Mouse (Mus musculus) granulocyte monocyte progenitor cell, adult 5-6 weeks (primary cell): ENCODE data around the gene Iqcf5. TPM values are rescaled to one million over a fixed set of nuclear protein-coding genes. Genes with fewer than 3 reads are reported as not detected.

Experiments
- total RNA-seq, 2 experiments: library from RNA; stranded (forward) in 1 of 2; stranded (reverse) in 1 of 2; fragments of 200-712, 200-1000 nt in 1 of 2; fragments of >200 nt in 1 of 2; fragmentation: Nextera tagmentation in 1 of 2; gene quantifications; 2 replicates each; pipeline ENCODE4 v1.2.3; 2014 to 2017

The Iqcf5 gene
- total RNA-seq, 2 experiments from 2014 or later, result not detected

Other genes with a start within 250 kb of the Iqcf5 start
- 42.4 and 49.8 TPM in 2 replicates for gene Poc1a, start 233.5 kb upstream of the Iqcf5 start, total RNA-seq (2014; fragmentation: Nextera tagmentation)
- 20.4 and 30.3 TPM in 2 replicates for gene Poc1a, start 233.5 kb upstream of the Iqcf5 start, total RNA-seq (2017)
- 44.7 and 46.2 TPM in 2 replicates for gene Dusp7, start 145.9 kb upstream of the Iqcf5 start, total RNA-seq (2014; fragmentation: Nextera tagmentation)
- gene Dusp7, start 145.9 kb upstream of the Iqcf5 start, total RNA-seq (2017), result 13.0 and 14.0 TPM in 2 replicates
- gene Rpl29, start 85.1 kb upstream of the Iqcf5 start, total RNA-seq (2014; fragmentation: Nextera tagmentation), result 2,290 and 2,982 TPM in 2 replicates
- gene Rpl29, start 85.1 kb upstream of the Iqcf5 start, total RNA-seq (2017), result 1,520 and 1,547 TPM in 2 replicates
- 35.0 and 41.7 TPM in 2 replicates for gene Acy1, start 76.3 kb upstream of the Iqcf5 start, total RNA-seq (2014; fragmentation: Nextera tagmentation)
- 34.2 and 54.3 TPM in 2 replicates for gene Acy1, start 76.3 kb upstream of the Iqcf5 start, total RNA-seq (2017)
- gene Abhd14b, start 67.1 kb upstream of the Iqcf5 start, total RNA-seq (2014; fragmentation: Nextera tagmentation), result 17.5 and 26.1 TPM in 2 replicates
- 5.7 and 7.2 TPM in 2 replicates for gene Abhd14b, start 67.1 kb upstream of the Iqcf5 start, total RNA-seq (2017)
- gene Abhd14a, start 66.9 kb upstream of the Iqcf5 start, total RNA-seq (2014; fragmentation: Nextera tagmentation), result 50.3 and 57.3 TPM in 2 replicates
- gene Abhd14a, start 66.9 kb upstream of the Iqcf5 start, total RNA-seq (2017), result 26.0 and 27.0 TPM in 2 replicates
- 4.5 TPM in 2 replicates for gene Pcbp4, start 61.3 kb upstream of the Iqcf5 start, total RNA-seq (2014; fragmentation: Nextera tagmentation)
- gene Pcbp4, start 61.3 kb upstream of the Iqcf5 start, total RNA-seq (2017), result 1.2 and 3.6 TPM in 2 replicates
- gene Gpr62, start 48.6 kb upstream of the Iqcf5 start, total RNA-seq (2014; fragmentation: Nextera tagmentation), result not detected in 2 replicates
- gene Gpr62, start 48.6 kb upstream of the Iqcf5 start, total RNA-seq (2017), result not detected in 2 replicates
- 30.4 and 32.8 TPM in 2 replicates for gene Rrp9, start 38.6 kb upstream of the Iqcf5 start, total RNA-seq (2014; fragmentation: Nextera tagmentation)
- gene Rrp9, start 38.6 kb upstream of the Iqcf5 start, total RNA-seq (2017), result 47.3 and 57.5 TPM in 2 replicates
- gene Parp3, start 37.6 kb upstream of the Iqcf5 start, total RNA-seq (2014; fragmentation: Nextera tagmentation), result 10.9 and 15.1 TPM in 2 replicates
- 7.6 and 13.8 TPM in 2 replicates for gene Parp3, start 37.6 kb upstream of the Iqcf5 start, total RNA-seq (2017)
- gene Iqcf1, start 14.6 kb upstream of the Iqcf5 start, total RNA-seq (2014; fragmentation: Nextera tagmentation), result not detected in 2 replicates
- not detected in 2 replicates for gene Iqcf1, start 14.6 kb upstream of the Iqcf5 start, total RNA-seq (2017)
- not detected in 2 replicates for gene Iqcf3, start 47.1 kb downstream of the Iqcf5 start, total RNA-seq (2014; fragmentation: Nextera tagmentation)
- gene Iqcf3, start 47.1 kb downstream of the Iqcf5 start, total RNA-seq (2017), result not detected in 2 replicates
- gene Iqcf4, start 56.4 kb downstream of the Iqcf5 start, total RNA-seq (2014; fragmentation: Nextera tagmentation), result not detected in 2 replicates
- gene Iqcf4, start 56.4 kb downstream of the Iqcf5 start, total RNA-seq (2017), result not detected in 2 replicates
- not detected in 2 replicates for gene Iqcf6, start 112.0 kb downstream of the Iqcf5 start, total RNA-seq (2014; fragmentation: Nextera tagmentation)
- not detected in 2 replicates for gene Iqcf6, start 112.0 kb downstream of the Iqcf5 start, total RNA-seq (2017)
- gene Grm2, start 141.5 kb downstream of the Iqcf5 start, total RNA-seq (2014; fragmentation: Nextera tagmentation), result not detected in 2 replicates
- gene Grm2, start 141.5 kb downstream of the Iqcf5 start, total RNA-seq (2017), result not detected in 2 replicates
- 20.2 and 27.1 TPM in 2 replicates for gene Tex264, start 171.4 kb downstream of the Iqcf5 start, total RNA-seq (2014; fragmentation: Nextera tagmentation)
- 13.2 and 18.0 TPM in 2 replicates for gene Tex264, start 171.4 kb downstream of the Iqcf5 start, total RNA-seq (2017)